Mouse (Mus musculus): ENCODE data around the gene Lrp6.

GRCm38 (mm10) chr6:134559635-134560034, 7.1 kb downstream of the Lrp6 start:
- TF ChIP-seq POLR2A (IDR thresholded peaks at IDR 0.05; ENCODE audit: insufficient read depth, low read depth, low read length) (no peak), CTCF (IDR thresholded peaks at IDR 0.05) (no peak)
